ENCODE assay signal across 20 mouse cellular contexts in genomic region chr2:179582966-179583365, GRCm38 (mm10).
DNase-seq lines count a peak whose midpoint lies in the region; ATAC-seq and TF ChIP-seq lines count a peak whose summit lies in the region.
"Had no signal": no experiment of that assay in that cellular context is flagged by ENCODE, and none has a peak within 500 bp of the region (broad histone marks: within the 10 kb centered on the region; RNA-seq: fewer than 3 reads in every experiment).

No protein-coding gene starts in this region.

- H3K27ac ChIP-seq in forebrain, embryonic 12.5 days, result peak overlapping the region; percentile 58
- H3K27ac ChIP-seq in forebrain, embryonic 10.5 days, result no peak overlapping the region
- peak overlapping the region; percentile 18; the same call in 1 of the 2 replicates for H3K27ac ChIP-seq in hindbrain, embryonic 12.5 days
- no peak overlapping the region for H3K27ac ChIP-seq in hindbrain, embryonic 10.5 days
- H3K27ac ChIP-seq in hindbrain, embryonic 15.5 days (replicated peaks), result no peak overlapping the region
- H3K27ac ChIP-seq in midbrain, postnatal 0 days (ENCODE audit: low read depth, low read length), result no peak overlapping the region
- H3K27ac ChIP-seq: embryonic facial prominence, embryonic 15.5 days; limb, embryonic 12.5 days; liver, embryonic 15.5 days; stomach, embryonic 15.5 days had no signal

- WGBS in forebrain, embryonic 12.5 days, result 64% methylated on average over 16 of the region's 16 CpGs
- 83% methylated on average over 16 of the region's 16 CpGs for WGBS in forebrain, embryonic 10.5 days
- 57% methylated on average over 16 of the region's 16 CpGs for WGBS in hindbrain, embryonic 12.5 days
- 76% methylated on average over 16 of the region's 16 CpGs for WGBS in hindbrain, embryonic 10.5 days
- WGBS in hindbrain, embryonic 15.5 days, result 46% methylated on average over 16 of the region's 16 CpGs
- WGBS in midbrain, postnatal 0 days, result 60% methylated on average over 16 of the region's 16 CpGs

- no peaks in the 10 kb centered on the region for H3K9me3 ChIP-seq in forebrain, embryonic 12.5 days
- no peaks in the 10 kb centered on the region for H3K9me3 ChIP-seq in forebrain, embryonic 10.5 days
- no peaks in the 10 kb centered on the region for H3K9me3 ChIP-seq in hindbrain, embryonic 12.5 days (replicated peaks)
- H3K9me3 ChIP-seq in hindbrain, embryonic 10.5 days, result no peaks in the 10 kb centered on the region
- H3K9me3 ChIP-seq in hindbrain, embryonic 15.5 days, result no peaks in the 10 kb centered on the region
- H3K9me3 ChIP-seq in midbrain, postnatal 0 days (ENCODE audit: low read length), result no peaks in the 10 kb centered on the region
- H3K9me3 ChIP-seq: embryonic facial prominence, embryonic 15.5 days; limb, embryonic 12.5 days; liver, embryonic 15.5 days; stomach, embryonic 15.5 days had no signal

- TF ChIP-seq CTCF in midbrain, postnatal 0 days (IDR thresholded peaks at IDR 0.05), result no peak

- no peak for ATAC-seq in forebrain, embryonic 12.5 days (ENCODE audit: low FRiP score)
- ATAC-seq in hindbrain, embryonic 12.5 days (ENCODE audit: low FRiP score), result no peak
- ATAC-seq in hindbrain, embryonic 15.5 days (ENCODE audit: low FRiP score, low read depth), result no peak
- no peak for ATAC-seq in midbrain, postnatal 0 days (ENCODE audit: low FRiP score)
- ATAC-seq: CD4-positive, CD25-positive, alpha-beta regulatory T cell, adult 4 months; lung, postnatal 0 days had no signal

- no peak overlapping the region for H3K4me3 ChIP-seq in forebrain, embryonic 12.5 days (replicated peaks)
- H3K4me3 ChIP-seq in forebrain, embryonic 10.5 days, result no peak overlapping the region
- no peak overlapping the region for H3K4me3 ChIP-seq in hindbrain, embryonic 12.5 days
- H3K4me3 ChIP-seq in hindbrain, embryonic 10.5 days, result no peak overlapping the region
- H3K4me3 ChIP-seq in hindbrain, embryonic 15.5 days, result no peak overlapping the region
- no peak overlapping the region for H3K4me3 ChIP-seq in midbrain, postnatal 0 days (ENCODE audit: low read depth, low read length)
- H3K4me3 ChIP-seq: embryonic facial prominence, embryonic 15.5 days; limb, embryonic 12.5 days; liver, embryonic 15.5 days; megakaryocyte, embryonic 14.5 days; stomach, embryonic 15.5 days had no signal

- no peaks in the 10 kb centered on the region for H3K36me3 ChIP-seq in forebrain, embryonic 12.5 days (replicated peaks)
- no peaks in the 10 kb centered on the region for H3K36me3 ChIP-seq in forebrain, embryonic 10.5 days (replicated peaks)
- H3K36me3 ChIP-seq in hindbrain, embryonic 12.5 days, result no peaks in the 10 kb centered on the region
- H3K36me3 ChIP-seq in hindbrain, embryonic 10.5 days, result no peaks in the 10 kb centered on the region
- no peaks in the 10 kb centered on the region for H3K36me3 ChIP-seq in hindbrain, embryonic 15.5 days
- H3K36me3 ChIP-seq in midbrain, postnatal 0 days (ENCODE audit: insufficient read depth, low read length), result no peaks in the 10 kb centered on the region
- H3K36me3 ChIP-seq: embryonic facial prominence, embryonic 15.5 days; G1E; limb, embryonic 12.5 days; liver, embryonic 15.5 days; stomach, embryonic 15.5 days had no signal

- peaks cover 40% of the 10 kb centered on the region for H3K4me1 ChIP-seq in forebrain, embryonic 12.5 days
- peaks cover 65% of the 10 kb centered on the region for H3K4me1 ChIP-seq in forebrain, embryonic 10.5 days
- H3K4me1 ChIP-seq in hindbrain, embryonic 12.5 days, result peaks cover 16% of the 10 kb centered on the region
- peaks cover 38% of the 10 kb centered on the region for H3K4me1 ChIP-seq in hindbrain, embryonic 10.5 days (replicated peaks)
- H3K4me1 ChIP-seq in hindbrain, embryonic 15.5 days (replicated peaks), result peaks cover 21% of the 10 kb centered on the region
- H3K4me1 ChIP-seq in midbrain, postnatal 0 days (ENCODE audit: insufficient read depth, low read length), result no peaks in the 10 kb centered on the region
- H3K4me1 ChIP-seq: embryonic facial prominence, embryonic 15.5 days; limb, embryonic 12.5 days; liver, embryonic 15.5 days; megakaryocyte, embryonic 14.5 days; stomach, embryonic 15.5 days had no signal

- H3K4me2 ChIP-seq in forebrain, embryonic 12.5 days, result no peak overlapping the region
- 0 out of 2 replicates have a peak overlapping the region, but pooled peaks have one; percentile 18 for H3K4me2 ChIP-seq in hindbrain, embryonic 12.5 days (replicated peaks)
- H3K4me2 ChIP-seq in hindbrain, embryonic 15.5 days, result 0 out of 2 replicates have a peak overlapping the region, but pooled peaks have one; percentile 1
- peak overlapping the region; percentile 9; the same call in 1 of the 2 replicates for H3K4me2 ChIP-seq in midbrain, postnatal 0 days (ENCODE audit: low read depth, low read length, poor library complexity, severe bottlenecking)
- H3K4me2 ChIP-seq: embryonic facial prominence, embryonic 15.5 days; limb, embryonic 12.5 days; liver, embryonic 15.5 days; stomach, embryonic 15.5 days had no signal

- H3K27me3 ChIP-seq in forebrain, embryonic 12.5 days, result no peaks in the 10 kb centered on the region; the same call in 1 of the 2 replicates
- peaks cover 13% of the 10 kb centered on the region; the same call in 1 of the 2 replicates for H3K27me3 ChIP-seq in forebrain, embryonic 10.5 days (ENCODE audit: poor library complexity, severe bottlenecking)
- H3K27me3 ChIP-seq in hindbrain, embryonic 12.5 days, result no peaks in the 10 kb centered on the region; the same call in 1 of the 2 replicates
- peaks cover 13% of the 10 kb centered on the region; the same call in 1 of the 2 replicates for H3K27me3 ChIP-seq in hindbrain, embryonic 10.5 days (ENCODE audit: insufficient read depth, poor library complexity, severe bottlenecking)
- H3K27me3 ChIP-seq in hindbrain, embryonic 15.5 days, result no peaks in the 10 kb centered on the region
- H3K27me3 ChIP-seq in midbrain, postnatal 0 days (ENCODE audit: insufficient read depth, low read length), result no peaks in the 10 kb centered on the region
- H3K27me3 ChIP-seq: liver, embryonic 15.5 days; megakaryocyte, embryonic 14.5 days; stomach, embryonic 15.5 days had no signal

- no peak for DNase-seq in forebrain, embryonic 10.5 days (ENCODE audit: extremely low spot score, low spot score)
- no peak for DNase-seq in hindbrain, embryonic 10.5 days (ENCODE audit: low spot score)
- no peak for DNase-seq in midbrain, postnatal 0 days (ENCODE audit: low spot score)
- DNase-seq in cerebellum, postnatal 36 days, result no peak
- DNase-seq in urinary bladder, postnatal 25 days (ENCODE audit: low spot score), result no peak
- DNase-seq: embryo, embryonic 11 days; heart, adult 11 months; kidney, postnatal 25 days; spleen, adult 18-20 months had no signal

- H3K9ac ChIP-seq in forebrain, embryonic 12.5 days, result no peak overlapping the region
- H3K9ac ChIP-seq in hindbrain, embryonic 12.5 days, result no peak overlapping the region
- no peak overlapping the region for H3K9ac ChIP-seq in hindbrain, embryonic 15.5 days
- no peak overlapping the region for H3K9ac ChIP-seq in midbrain, postnatal 0 days (replicated peaks; ENCODE audit: low read length, poor library complexity, severe bottlenecking)
- H3K9ac ChIP-seq: embryonic facial prominence, embryonic 15.5 days; limb, embryonic 12.5 days; liver, embryonic 15.5 days; stomach, embryonic 15.5 days had no signal

Comparison
In these comparisons a context has a peak if more than half of its experiments do, and no peak if none do; other contexts are left out.
1. H3K27ac ChIP-seq: peak in forebrain, embryonic 12.5 days (single experiment) and hindbrain, embryonic 12.5 days (single experiment); none in forebrain, embryonic 10.5 days (single experiment), hindbrain, embryonic 10.5 days (single experiment), hindbrain, embryonic 15.5 days (single experiment) and midbrain, postnatal 0 days (single experiment).